Mouse (Mus musculus) liver, embryonic 14.5 days (tissue): ENCODE results near the gene Olfr1312.

Source experiments
- CTCF ChIP-seq: IDR thresholded peaks from 2 replicates; pipeline ENCODE4 v1.5.1; 2016; ENCODE audit warnings: antibody characterized with exemption, low read depth, control low read depth
- EP300 ChIP-seq: IDR thresholded peaks from 2 replicates; pipeline ENCODE4 v1.6.1; 2016; ENCODE audit warnings: antibody characterized with exemption, low read depth

- no peak for TF ChIP-seq CTCF
- TF ChIP-seq EP300 = no peak
Observed at GRCm38 (mm10) chr2:112014900-112015299, 35.1 kb downstream of the Olfr1312 start.
